Mouse (Mus musculus): ENCODE measurements around the gene Ipp. TPM values are rescaled to one million over a fixed set of nuclear protein-coding genes. Genes with fewer than 3 reads are reported as not detected.

The Ipp gene
- polyA plus RNA-seq, 1 experiment from 2014 or later, result 17.8 TPM

- Histone ChIP-seq H3K9ac (peak overlapping the region; percentile 89), H3K4me3 (peak overlapping the region; percentile 77), H3K36me3 (peaks cover 15% of the 10 kb centered on the region), H3K4me1 (peaks cover 27% of the 10 kb centered on the region), H3K4me2 (peak overlapping the region; percentile 77), H3K9me3 (replicated peaks) (no peaks in the 10 kb centered on the region), H3K27me3 (replicated peaks) (no peaks in the 10 kb centered on the region), H3K27ac (peak overlapping the region; percentile 73)
- ATAC-seq, result peak; percentile 36
- 21% methylated on average over 11 of the region's 11 CpGs for WGBS (ENCODE audit: insufficient replicate concordance)
Observed at GRCm38 (mm10) chr4:116506886-116507424, 394 bp upstream of the Ipp start.

GRCm38 (mm10) chr4:116531109-116531508 is 23.8 kb downstream of the Ipp start:
- no peak for ATAC-seq
- no peak overlapping the region for H3K9ac ChIP-seq
- no peak overlapping the region for H3K27ac ChIP-seq
- no peaks in the 10 kb centered on the region for H3K27me3 ChIP-seq (replicated peaks)
- 61% methylated on average over 2 of the region's 2 CpGs for WGBS (ENCODE audit: insufficient replicate concordance)
- H3K4me1 ChIP-seq, result no peaks in the 10 kb centered on the region
- H3K9me3 ChIP-seq (replicated peaks), result no peaks in the 10 kb centered on the region
- peaks cover 44% of the 10 kb centered on the region for H3K36me3 ChIP-seq
- H3K4me3 ChIP-seq, result no peak overlapping the region
- no peak overlapping the region for H3K4me2 ChIP-seq

DNA sequence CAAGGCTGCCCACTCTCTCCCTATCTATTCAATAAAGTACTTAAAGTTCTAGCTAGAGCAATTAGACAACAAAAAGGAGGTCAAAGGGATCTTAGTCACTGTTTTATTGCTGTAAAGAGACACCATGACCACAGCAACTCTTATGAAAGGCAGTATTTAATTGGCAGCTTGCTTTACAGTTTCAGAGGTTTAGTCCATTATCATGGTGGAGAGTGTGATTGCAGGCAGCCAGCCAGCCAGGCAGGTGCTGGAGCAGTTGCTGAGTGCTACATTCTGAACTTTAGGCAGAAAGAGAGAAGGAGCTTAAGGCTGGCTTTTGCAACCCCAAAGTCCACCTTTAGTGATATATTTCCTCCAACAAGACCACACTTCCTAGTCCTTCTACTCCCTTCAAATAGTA is 29.0 kb downstream of the Ipp start:
- no peak overlapping the region for H3K9ac ChIP-seq
- H3K4me1 ChIP-seq, result no peaks in the 10 kb centered on the region
- no peaks in the 10 kb centered on the region for H3K27me3 ChIP-seq (replicated peaks)
- no peak overlapping the region for H3K4me2 ChIP-seq
- ATAC-seq, result no peak
- peaks cover 30% of the 10 kb centered on the region for H3K36me3 ChIP-seq
- no peak overlapping the region for H3K27ac ChIP-seq
- H3K9me3 ChIP-seq (replicated peaks), result 0 out of 2 replicates have a peak, but pooled peaks cover 3% of the 10 kb centered on the region
- no peak overlapping the region for H3K4me3 ChIP-seq

GRCm38 (mm10) chr4:116537737-116538136 is 30.4 kb downstream of the Ipp start:
- Histone ChIP-seq H3K4me3 (no peak overlapping the region), H3K36me3 (peaks cover 27% of the 10 kb centered on the region), H3K27me3 (replicated peaks) (no peaks in the 10 kb centered on the region), H3K9me3 (replicated peaks) (0 out of 2 replicates have a peak, but pooled peaks cover 3% of the 10 kb centered on the region), H3K9ac (no peak overlapping the region), H3K4me1 (no peaks in the 10 kb centered on the region), H3K27ac (no peak overlapping the region), H3K4me2 (no peak overlapping the region)
- 78% methylated on average over 3 of the region's 3 CpGs for WGBS (ENCODE audit: insufficient replicate concordance)
- ATAC-seq, result no peak

DNA sequence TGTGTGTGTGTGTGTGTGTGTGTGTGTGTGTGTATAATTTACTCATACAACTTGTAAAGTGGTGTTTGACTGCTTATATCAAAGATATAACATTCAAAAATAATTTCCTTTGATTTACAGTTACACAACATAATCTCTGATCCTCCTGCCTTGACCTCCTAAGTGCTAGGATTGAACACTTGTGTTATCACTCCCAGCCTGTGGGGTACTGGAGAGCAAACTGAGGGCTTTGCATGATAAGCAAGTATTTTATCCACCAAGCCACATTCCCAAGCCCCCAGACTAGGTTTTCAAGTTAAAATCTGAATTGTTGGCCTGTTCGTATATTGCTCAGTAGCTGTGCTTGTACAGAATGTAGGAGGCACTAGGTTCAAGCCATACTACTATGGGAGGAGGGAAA is 43.1 kb downstream of the Ipp start:
- Histone ChIP-seq H3K36me3 (peaks cover 25% of the 10 kb centered on the region), H3K27ac (no peak overlapping the region), H3K4me2 (no peak overlapping the region), H3K9me3 (replicated peaks) (no peaks in the 10 kb centered on the region), H3K4me3 (no peak overlapping the region), H3K9ac (no peak overlapping the region), H3K27me3 (replicated peaks) (no peaks in the 10 kb centered on the region), H3K4me1 (peaks cover 7% of the 10 kb centered on the region; the same call in 1 of the 2 replicates)
- no peak for ATAC-seq
- WGBS (ENCODE audit: insufficient replicate concordance), result 24% methylated on average over 1 of the region's 1 CpGs

GRCm38 (mm10) chr4:116553035-116553434 is 45.7 kb downstream of the Ipp start:
- H3K27ac ChIP-seq, result no peak overlapping the region
- peaks cover 25% of the 10 kb centered on the region for H3K36me3 ChIP-seq
- ATAC-seq, result no peak
- no peaks in the 10 kb centered on the region for H3K27me3 ChIP-seq (replicated peaks)
- no peak overlapping the region for H3K4me2 ChIP-seq
- 85% methylated on average over 3 of the region's 3 CpGs for WGBS (ENCODE audit: insufficient replicate concordance)
- no peak overlapping the region for H3K9ac ChIP-seq
- no peaks in the 10 kb centered on the region for H3K9me3 ChIP-seq (replicated peaks)
- H3K4me3 ChIP-seq, result no peak overlapping the region
- H3K4me1 ChIP-seq, result peaks cover 7% of the 10 kb centered on the region; the same call in 1 of the 2 replicates

DNA sequence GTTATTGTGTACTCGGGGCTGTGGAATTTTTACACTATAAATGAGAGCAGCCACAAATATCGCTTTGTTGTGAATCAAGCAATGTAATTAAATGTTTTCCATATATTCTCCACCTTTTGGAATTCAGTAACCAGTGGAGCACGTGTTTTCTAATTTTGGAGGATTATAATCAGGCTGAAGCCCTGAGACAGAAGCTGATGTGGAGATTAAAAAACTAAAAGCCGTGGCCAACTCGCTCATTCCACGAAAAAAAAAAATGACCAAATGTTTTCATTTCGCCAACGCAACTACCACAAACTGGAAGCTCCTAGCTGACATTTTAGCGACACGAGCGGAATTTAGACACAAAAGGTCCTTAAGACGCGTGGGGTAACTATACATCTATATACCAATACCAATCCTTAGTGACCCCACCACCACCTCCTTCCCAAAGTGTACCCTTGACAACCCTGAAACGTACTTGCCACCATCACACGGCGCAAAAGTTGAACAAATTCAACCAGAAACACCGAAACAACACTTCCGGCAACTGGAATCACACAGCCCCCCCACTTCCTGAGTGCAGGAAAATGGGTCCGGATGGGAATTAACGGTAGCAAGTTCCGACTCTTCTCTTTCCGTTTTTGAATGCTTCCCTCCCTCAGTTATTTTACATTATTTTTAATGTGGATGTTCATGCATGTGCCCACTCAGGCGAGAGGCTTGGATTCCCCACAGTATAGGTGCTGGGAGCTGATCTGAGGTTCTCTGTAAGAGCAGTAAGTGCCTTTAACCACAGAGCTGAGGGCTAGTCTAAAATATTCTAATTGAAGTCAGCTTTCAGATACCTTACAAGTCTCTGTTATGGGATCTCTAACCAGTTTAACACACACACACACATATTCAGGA is 48.3 kb downstream of the Ipp start, which contains the start of gene Tmem69:
TSS of gene Tmem69 (minus strand) at position 524 of the 888 bp plus-strand sequence.
- no peak for ATAC-seq
- Histone ChIP-seq H3K36me3 (peaks cover 29% of the 10 kb centered on the region), H3K9me3 (replicated peaks) (no peaks in the 10 kb centered on the region), H3K27me3 (replicated peaks) (no peaks in the 10 kb centered on the region), H3K4me2 (peak within 1 kb of the TSS; percentile 96), H3K4me1 (peaks cover 26% of the 10 kb centered on the region), H3K4me3 (peak within 1 kb of the TSS; percentile 97), H3K27ac (peak within 1 kb of the TSS; percentile 97), H3K9ac (peak within 1 kb of the TSS; percentile 96)
- 4% methylated on average over 23 of the region's 23 CpGs for WGBS (ENCODE audit: insufficient replicate concordance)

DNA sequence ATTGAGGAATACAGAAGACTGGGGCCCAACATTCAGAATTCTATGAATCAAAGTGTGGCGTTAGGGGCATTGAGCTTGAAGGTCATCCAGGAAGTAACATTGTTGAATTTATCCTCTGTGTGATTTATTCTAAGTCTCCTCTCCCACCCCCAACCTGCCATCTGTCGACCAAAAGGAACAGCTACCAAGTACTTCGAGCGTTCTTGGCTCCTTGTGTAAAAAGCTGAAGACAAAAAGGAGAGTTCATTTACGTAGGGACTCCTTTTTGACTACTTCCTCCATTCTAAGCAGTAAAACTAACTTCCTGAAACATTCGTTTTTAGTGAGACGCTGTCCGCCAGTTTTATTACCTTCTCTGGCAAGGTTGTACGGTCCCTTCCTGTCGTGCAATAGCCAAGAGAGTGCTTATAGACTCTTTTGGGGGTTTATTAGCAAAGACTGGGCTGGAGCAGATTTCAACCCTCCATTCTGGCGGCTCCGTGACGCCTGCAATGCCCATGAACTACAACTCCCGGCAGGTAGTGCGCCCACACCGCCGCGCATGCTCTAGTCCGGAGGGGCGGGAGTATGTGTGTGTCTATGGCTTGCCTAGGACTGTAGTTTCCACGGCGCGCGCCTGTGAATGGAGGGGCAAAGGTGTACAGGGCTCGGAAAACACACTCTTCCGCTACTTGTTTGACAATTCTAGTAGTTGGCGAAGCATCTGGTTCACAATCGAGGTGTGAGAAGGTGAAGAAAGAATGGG is 49.4 kb downstream of the Ipp start:
- Histone ChIP-seq H3K27me3 (replicated peaks) (no peaks in the 10 kb centered on the region), H3K9ac (peak overlapping the region; percentile 96), H3K4me3 (peak overlapping the region; percentile 97), H3K9me3 (replicated peaks) (no peaks in the 10 kb centered on the region), H3K4me1 (peaks cover 32% of the 10 kb centered on the region), H3K27ac (peak overlapping the region; percentile 97), H3K36me3 (peaks cover 34% of the 10 kb centered on the region), H3K4me2 (peak overlapping the region; percentile 96)
- WGBS (ENCODE audit: insufficient replicate concordance), result 0% methylated on average over 28 of the region's 28 CpGs
- ATAC-seq, result peak; percentile 93

GRCm38 (mm10) chr4:116557306-116558121 is 50.2 kb downstream of the Ipp start, which contains the start of gene Gpbp1l1:
TSS of gene Gpbp1l1 (plus strand) at chr4:116557658.
- H3K27me3 ChIP-seq (replicated peaks), result no peaks in the 10 kb centered on the region
- peak within 1 kb of the TSS; percentile 96 for H3K4me2 ChIP-seq
- under 1% methylated on average over 77 of the region's 78 CpGs for WGBS (ENCODE audit: insufficient replicate concordance)
- peaks cover 33% of the 10 kb centered on the region for H3K36me3 ChIP-seq
- no peaks in the 10 kb centered on the region for H3K9me3 ChIP-seq (replicated peaks)
- H3K4me1 ChIP-seq, result peaks cover 38% of the 10 kb centered on the region
- peak within 1 kb of the TSS; percentile 96 for H3K9ac ChIP-seq
- peak; percentile 93 for ATAC-seq
- peak within 1 kb of the TSS; percentile 97 for H3K27ac ChIP-seq
- peak within 1 kb of the TSS; percentile 97 for H3K4me3 ChIP-seq

DNA sequence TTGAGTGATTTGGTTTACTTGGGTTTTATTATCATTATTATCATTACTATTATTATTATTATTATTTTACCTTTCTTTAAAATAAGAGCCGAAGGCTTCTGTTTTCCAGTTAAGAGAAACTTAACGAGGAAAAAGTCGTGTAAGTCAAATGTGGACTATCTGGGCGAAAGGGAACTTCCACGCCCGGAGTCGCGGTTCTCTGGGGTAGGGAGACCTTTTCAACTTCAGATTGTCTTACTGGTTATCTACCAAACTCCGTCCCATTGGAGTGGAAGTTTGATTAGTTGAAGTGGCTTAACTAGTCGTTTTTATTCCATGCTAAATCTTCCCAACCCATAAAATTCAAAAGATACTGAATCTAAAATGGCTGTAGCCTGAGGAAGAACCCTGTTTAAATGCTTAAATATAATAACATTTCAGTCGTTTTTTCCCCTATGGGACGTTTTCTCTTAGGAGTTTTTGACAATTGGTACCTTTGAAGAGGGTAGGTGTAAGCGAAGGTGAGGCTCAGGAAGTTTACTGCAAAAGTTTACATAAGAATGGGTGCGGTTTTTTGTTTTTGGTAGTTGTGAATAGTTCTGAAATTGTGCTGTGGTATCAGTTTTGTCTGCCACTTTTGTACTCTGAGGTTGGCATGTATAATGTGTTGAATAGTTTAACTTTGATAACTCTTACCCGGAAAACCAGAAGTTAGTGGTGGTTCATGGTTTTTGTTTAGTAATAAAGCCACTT is 51.0 kb downstream of the Ipp start:
- peaks cover 25% of the 10 kb centered on the region for H3K36me3 ChIP-seq
- peak overlapping the region; percentile 97 for H3K27ac ChIP-seq
- peak overlapping the region; percentile 96 for H3K4me2 ChIP-seq
- no peaks in the 10 kb centered on the region for H3K27me3 ChIP-seq (replicated peaks)
- H3K9ac ChIP-seq, result peak overlapping the region; percentile 96
- H3K4me3 ChIP-seq, result peak overlapping the region; percentile 97
- ATAC-seq, result no peak
- H3K4me1 ChIP-seq, result peaks cover 38% of the 10 kb centered on the region
- 2% methylated on average over 15 of the region's 15 CpGs for WGBS (ENCODE audit: insufficient replicate concordance)
- no peaks in the 10 kb centered on the region for H3K9me3 ChIP-seq (replicated peaks)

All from liver, embryonic 12.5 days (tissue).